Mouse (Mus musculus) cerebellum, adult 2 months (tissue): ENCODE measurements around the gene Csgalnact2. TPM values are rescaled to one million over a fixed set of nuclear protein-coding genes. Genes with fewer than 3 reads are reported as not detected.

Experiments
- DNase-seq, 2 experiments: peaks; one replicate each; pipeline ENCODE4 v3.0.0; 2021
- H3K27ac ChIP-seq: fragments of 200-500 bp; 2 replicates; pipeline ENCODE4 v1.5.1; 2012; ENCODE audit warnings: low read length, control low read depth, inconsistent platforms; ENCODE audit not compliant: insufficient read depth
- H3K27me3 ChIP-seq: fragments of 200-500 bp; 2 replicates; pipeline ENCODE4 v1.6.1; 2012; ENCODE audit warnings: inconsistent platforms, mild to moderate bottlenecking, low read length, moderate library complexity; ENCODE audit not compliant: control insufficient read depth, insufficient read depth
- H3K4me1 ChIP-seq: fragments of 200-500 bp; 2 replicates; pipeline ENCODE4 v1.6.1; 2011; ENCODE audit warnings: low read length; ENCODE audit not compliant: control insufficient read depth, insufficient read depth
- H3K4me3 ChIP-seq: fragments of 200-500 bp; replicated peaks from 2 replicates; pipeline ENCODE3; 2011; ENCODE audit warnings: mild to moderate bottlenecking, low read depth, low read length, control low read depth; ENCODE audit not compliant: insufficient read depth
- CTCF ChIP-seq: fragments of 200-500 bp; IDR thresholded peaks from 2 replicates; pipeline ENCODE4 v1.5.1; 2011; ENCODE audit warnings: low read depth, mild to moderate bottlenecking, control low read depth, low read length, moderate library complexity, borderline replicate concordance; ENCODE audit not compliant: insufficient read depth
- POLR2A ChIP-seq: fragments of 200-500 bp; IDR thresholded peaks from 2 replicates; pipeline ENCODE4 v1.6.1; 2011; ENCODE audit warnings: low read length, control low read depth, borderline replicate concordance; ENCODE audit not compliant: insufficient read depth
- WGBS: fragments of 180-500 bp; shearing (Covaris S2); methylation state at CpG from one replicate; pipeline ENCODE4 v1.1.7; 2018; 5-methylcytosine and 5-hydroxymethylcytosine counted together
- polyA plus RNA-seq: library from polyadenylated mRNA; depleted of rRNA; stranded (reverse); fragments of >200 nt; gene quantifications from 2 replicates; pipeline ENCODE4 v1.2.3, GENCODE M21; 2012

Gene Csgalnact2
- polyA plus RNA-seq, 1 experiment = 10.2 TPM

- Histone ChIP-seq H3K4me1 (no peaks in the 10 kb centered on the region), H3K27ac (no peak overlapping the region), H3K27me3 (no peaks in the 10 kb centered on the region), H3K4me3 (no peak overlapping the region)
- no peak for DNase-seq
- WGBS = 90% methylated on average over 6 of the region's 6 CpGs
- TF ChIP-seq POLR2A (no peak), CTCF (no peak)
These were observed 11.0 kb downstream of the Csgalnact2 start for GRCm38 (mm10) chr6:118127827-118128487.

GRCm38 (mm10) chr6:118127198-118127597 lies 11.7 kb downstream of the Csgalnact2 start:
- WGBS = 88% methylated on average over 7 of the region's 7 CpGs
- no peak for TF ChIP-seq POLR2A
- no peak overlapping the region for H3K4me3 ChIP-seq
- no peak overlapping the region for H3K27ac ChIP-seq
- H3K4me1 ChIP-seq = no peaks in the 10 kb centered on the region
- DNase-seq = no peak
- H3K27me3 ChIP-seq = no peaks in the 10 kb centered on the region

- DNase-seq = no peak
- no peak for TF ChIP-seq CTCF
- no peak for TF ChIP-seq POLR2A
- no peak overlapping the region for H3K4me3 ChIP-seq
- no peak overlapping the region for H3K27ac ChIP-seq
- H3K27me3 ChIP-seq = no peaks in the 10 kb centered on the region
- H3K4me1 ChIP-seq = no peaks in the 10 kb centered on the region
These were observed 12.4 kb downstream of the Csgalnact2 start for GRCm38 (mm10) chr6:118126577-118126976.

GRCm38 (mm10) chr6:118122767-118123166 lies 16.2 kb downstream of the Csgalnact2 start:
- Histone ChIP-seq H3K27me3 (no peaks in the 10 kb centered on the region), H3K27ac (no peak overlapping the region), H3K4me1 (no peaks in the 10 kb centered on the region), H3K4me3 (no peak overlapping the region)
- WGBS = 91% methylated on average over 1 of the region's 1 CpGs
- TF ChIP-seq POLR2A (no peak), CTCF (no peak)
- DNase-seq = no peak

- H3K27me3 ChIP-seq = no peaks in the 10 kb centered on the region
- no peak overlapping the region for H3K4me3 ChIP-seq
- DNase-seq = no peak
- TF ChIP-seq CTCF (peak; percentile 28; the same call in 1 of the 2 replicates), POLR2A (no peak)
- 39% methylated on average over 1 of the region's 1 CpGs for WGBS
- H3K27ac ChIP-seq = no peak overlapping the region
- no peaks in the 10 kb centered on the region for H3K4me1 ChIP-seq
These were observed 27.1 kb downstream of the Csgalnact2 start for GRCm38 (mm10) chr6:118111810-118112209.

- H3K4me3 ChIP-seq = no peak overlapping the region
- H3K27me3 ChIP-seq = no peaks in the 10 kb centered on the region
- peak overlapping the region; percentile 44; the same call in 1 of the 2 replicates for H3K27ac ChIP-seq
- DNase-seq = peak; percentile 79 to 80
- peaks cover 4% of the 10 kb centered on the region for H3K4me1 ChIP-seq
- WGBS = 8% methylated on average over 2 of the region's 2 CpGs
- TF ChIP-seq CTCF (peak; percentile 57), POLR2A (no peak)
These were observed 39.6 kb downstream of the Csgalnact2 start for GRCm38 (mm10) chr6:118099311-118099802.

GRCm38 (mm10) chr6:118097765-118098365 lies 41.1 kb downstream of the Csgalnact2 start:
- DNase-seq = no peak
- no peak for TF ChIP-seq POLR2A
- no peak for TF ChIP-seq CTCF
- H3K4me3 ChIP-seq = no peak overlapping the region
- WGBS = 79% methylated on average over 8 of the region's 8 CpGs
- H3K27ac ChIP-seq = no peak overlapping the region
- no peaks in the 10 kb centered on the region for H3K27me3 ChIP-seq
- peaks cover 4% of the 10 kb centered on the region for H3K4me1 ChIP-seq

GRCm38 (mm10) chr6:118090827-118091226 lies 48.1 kb downstream of the Csgalnact2 start:
- H3K4me1 ChIP-seq = peaks cover 4% of the 10 kb centered on the region; the same call in 1 of the 2 replicates
- no peak overlapping the region for H3K27ac ChIP-seq
- 61% methylated on average over 9 of the region's 9 CpGs for WGBS
- DNase-seq = no peak
- no peak overlapping the region for H3K4me3 ChIP-seq
- TF ChIP-seq CTCF (no peak), POLR2A (no peak)
- no peaks in the 10 kb centered on the region for H3K27me3 ChIP-seq
